Mouse (Mus musculus) urinary bladder, adult 2 months (tissue): Measurements from ENCODE around the gene Gm9964. TPM values are rescaled to one million over a fixed set of nuclear protein-coding genes. Genes with fewer than 3 reads are reported as not detected.

Experiments
- DNase-seq: peaks from one replicate; pipeline ENCODE4 v3.0.0; 2022; ENCODE audit warnings: low spot score
- polyA plus RNA-seq: library from polyadenylated mRNA; depleted of rRNA; stranded (reverse); fragments of >200 nt; gene quantifications from 2 replicates; pipeline ENCODE4 v1.2.3, GENCODE M21; 2012; rRNA removed

Gene Gm9964
- polyA plus RNA-seq, 1 experiment: not detected

GRCm38 (mm10) chr11:79253542-79254390 lies 42.9 kb downstream of the Gm9964 start:
- peak; percentile 47 for DNase-seq

DNA sequence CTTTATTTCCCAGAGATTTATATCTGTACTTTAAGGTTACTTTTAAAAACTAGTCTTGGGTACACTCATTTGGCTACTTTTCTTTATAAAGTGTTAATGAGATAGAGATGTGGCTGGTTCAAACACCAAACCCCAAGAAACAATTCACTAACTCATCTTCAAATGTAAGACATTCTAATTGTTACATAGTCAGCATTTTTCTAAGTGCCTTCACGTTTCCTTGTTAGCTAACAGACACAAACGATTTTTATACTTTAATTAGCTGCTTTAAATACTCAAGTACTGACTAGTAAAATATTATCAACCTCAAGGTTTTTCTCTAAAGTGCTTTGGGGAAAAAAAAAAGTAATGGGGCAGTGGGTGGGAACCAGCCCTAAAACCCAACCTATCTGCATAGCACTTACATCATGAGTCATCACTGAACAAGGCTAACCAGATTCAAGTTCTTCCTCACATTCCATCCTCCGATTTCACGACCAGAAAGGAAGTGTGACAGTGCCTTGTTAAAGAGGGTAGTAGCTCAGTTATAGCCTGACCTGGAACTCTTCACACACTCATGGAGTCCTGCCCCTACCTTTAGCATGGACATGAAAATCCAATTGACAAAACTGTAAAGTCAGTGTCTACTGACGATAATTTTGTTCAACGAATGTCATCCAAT lies 43.7 kb downstream of the Gm9964 start:
- DNase-seq: no peak

Other genes starting within 250 kb of the Gm9964 start
- gene Ksr1, start 150.5 kb downstream of the Gm9964 start, polyA plus RNA-seq: 12.2 and 16.4 TPM in 2 replicates
- 98.9 and 164 TPM in 2 replicates for gene Wsb1, start 42.2 kb downstream of the Gm9964 start, polyA plus RNA-seq
- gene Nf1, start 42.8 kb upstream of the Gm9964 start, polyA plus RNA-seq: 16.8 and 19.7 TPM in 2 replicates
- gene Omg, start 207.2 kb upstream of the Gm9964 start, polyA plus RNA-seq: 0.06 and 0.07 TPM in 2 replicates
- gene Evi2b, start 226.9 kb upstream of the Gm9964 start, polyA plus RNA-seq: 6.5 and 8.9 TPM in 2 replicates
- 0.50 TPM in 2 replicates for gene Evi2, start 233.7 kb upstream of the Gm9964 start, polyA plus RNA-seq
- gene Evi2a, start 233.7 kb upstream of the Gm9964 start, polyA plus RNA-seq: 13.6 and 15.8 TPM in 2 replicates